Mouse (Mus musculus) large intestine, adult 2 months (tissue): ENCODE results near the gene Hist1h2ag. TPM values are rescaled to one million over a fixed set of nuclear protein-coding genes. Genes with fewer than 3 reads are reported as not detected.

ENCODE experiments used
- DNase-seq: peaks from one replicate; pipeline ENCODE4 v3.0.0-alpha.2; 2012; ENCODE audit warnings: low read depth, low spot score
- WGBS: fragments of 180-500 bp; shearing (Covaris S2); methylation state at CpG from one replicate; pipeline ENCODE4 v1.1.7; 2018; 5-methylcytosine and 5-hydroxymethylcytosine counted together
- polyA plus RNA-seq: library from polyadenylated mRNA; depleted of rRNA; stranded (reverse); fragments of >200 nt; gene quantifications from 2 replicates; pipeline ENCODE4 v1.2.3, GENCODE M21; 2012

The Hist1h2ag gene
- polyA plus RNA-seq, 1 experiment = 8.2 TPM

GRCm38 (mm10) chr13:22015479-22016450 is 27.0 kb downstream of the Hist1h2ag start:
- 17% methylated on average over 27 of the region's 27 CpGs for WGBS
- DNase-seq = no peak

DNA sequence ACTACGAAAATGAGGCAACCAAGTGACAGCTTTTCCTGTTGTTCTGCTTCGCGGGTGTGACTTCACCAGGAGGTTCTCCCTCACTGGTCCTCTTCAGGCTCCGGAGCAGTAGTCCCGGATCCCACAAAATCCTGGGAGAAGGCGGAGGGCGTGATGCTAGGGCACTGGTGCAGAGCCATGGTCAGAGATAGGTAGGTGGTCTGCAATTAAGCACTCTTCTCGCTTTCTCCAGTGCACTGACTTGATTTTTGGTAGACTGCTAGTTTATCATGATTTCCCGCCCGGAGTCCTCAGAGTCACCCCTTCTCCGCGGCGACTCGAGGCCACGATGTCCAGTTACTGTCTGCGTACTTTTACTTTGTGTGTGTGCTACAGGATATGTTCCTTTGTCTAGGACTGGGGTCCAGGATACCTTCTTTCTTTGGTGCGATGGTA is 28.3 kb downstream of the Hist1h2ag start:
- WGBS = 15% methylated on average over 17 of the region's 17 CpGs
- DNase-seq = no peak

DNA sequence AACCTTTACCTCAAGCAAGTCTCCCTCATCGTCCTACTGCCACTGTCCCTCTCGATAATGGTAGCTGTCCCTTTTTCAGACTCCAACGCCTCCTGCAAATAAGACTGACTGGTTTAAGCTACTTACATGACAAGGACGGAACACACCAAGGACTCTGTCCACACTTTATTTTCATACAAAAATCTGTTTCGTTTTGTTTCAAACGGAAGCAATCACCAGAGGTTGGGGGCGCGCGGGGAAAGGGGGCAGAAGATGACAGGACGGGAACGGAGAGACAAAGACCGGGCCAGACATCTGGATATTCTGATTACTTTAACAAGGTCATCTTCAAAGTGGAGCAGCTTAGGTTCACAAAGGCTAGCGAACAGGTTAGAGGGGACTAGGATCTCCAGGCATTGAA is 29.0 kb downstream of the Hist1h2ag start:
- no peak for DNase-seq
- WGBS = 28% methylated on average over 13 of the region's 13 CpGs

- 48% methylated on average over 7 of the region's 7 CpGs for WGBS
- no peak for DNase-seq
Measured at GRCm38 (mm10) chr13:22009642-22010041, 33.1 kb downstream of the Hist1h2ag start, which contains the start of gene Prss16. TSS of gene Prss16 (minus strand) at chr13:22009742.

DNA sequence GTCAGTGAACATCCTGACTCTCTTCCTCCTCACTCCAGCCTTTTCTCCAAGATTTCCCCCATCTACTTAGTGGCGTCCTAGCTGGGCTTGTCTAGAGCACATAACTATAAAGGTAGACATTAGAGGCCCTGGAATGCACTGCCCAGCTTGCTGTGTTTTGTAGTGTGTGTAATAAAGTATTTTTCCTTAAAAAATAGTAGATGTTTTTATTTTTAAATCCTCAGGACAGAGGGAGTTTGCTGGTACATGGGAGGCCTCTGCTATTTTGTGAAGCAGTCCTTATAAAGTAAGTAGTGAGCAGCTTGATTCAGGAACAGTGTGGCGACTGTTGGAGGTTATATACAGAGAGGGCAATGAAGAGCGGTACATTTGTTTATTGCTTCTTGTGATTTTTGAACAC is 34.0 kb downstream of the Hist1h2ag start:
- no peak for DNase-seq
- WGBS = 85% methylated on average over 3 of the region's 3 CpGs

GRCm38 (mm10) chr13:22007872-22008271 is 34.9 kb downstream of the Hist1h2ag start:
- no peak for DNase-seq
- 68% methylated on average over 7 of the region's 7 CpGs for WGBS

- DNase-seq = no peak
- 13% methylated on average over 18 of the region's 18 CpGs for WGBS
Measured at GRCm38 (mm10) chr13:22007121-22007510, 35.6 kb downstream of the Hist1h2ag start.

GRCm38 (mm10) chr13:22006334-22007120 is 36.2 kb downstream of the Hist1h2ag start:
- no peak for DNase-seq
- WGBS = 1% methylated on average over 37 of the region's 38 CpGs

DNA sequence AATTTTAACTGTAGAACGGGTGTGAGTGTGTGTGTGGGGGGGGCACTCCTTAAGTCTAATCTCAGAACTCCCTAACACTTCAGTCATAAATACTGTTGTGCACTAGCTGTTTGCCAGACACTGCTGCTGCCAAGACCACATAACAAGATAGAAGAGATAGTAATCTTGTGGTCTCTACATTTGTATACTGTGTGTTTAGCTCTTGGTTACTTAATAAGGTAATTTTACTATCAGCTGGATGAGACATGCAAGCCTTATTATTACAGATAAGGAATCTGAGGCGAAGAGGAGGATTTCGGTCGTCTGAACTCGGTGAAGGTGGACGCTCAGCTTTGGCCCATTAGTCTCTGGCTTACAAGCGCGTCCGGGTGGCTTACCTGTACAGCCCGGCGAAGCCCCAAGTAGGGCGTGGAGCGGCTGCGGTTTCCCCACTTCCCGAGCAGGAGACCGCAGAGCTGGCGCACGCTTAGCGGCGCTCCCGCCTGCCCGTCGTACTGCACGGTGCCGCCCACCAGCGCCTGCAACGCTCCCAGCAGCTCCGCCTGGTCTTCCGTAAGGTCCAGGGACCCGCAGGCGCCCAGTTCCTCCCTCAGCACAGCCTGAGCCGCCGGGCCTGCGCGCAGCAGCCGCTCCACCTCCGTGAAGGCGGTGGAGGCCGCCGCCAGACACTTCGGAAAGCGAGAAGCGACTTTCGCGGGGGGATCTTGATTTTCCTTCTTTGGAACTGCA is 37.0 kb downstream of the Hist1h2ag start:
- under 1% methylated on average over 45 of the region's 45 CpGs for WGBS
- DNase-seq = no peak

GRCm38 (mm10) chr13:22001823-22002222 is 40.9 kb downstream of the Hist1h2ag start:
- 25% methylated on average over 5 of the region's 5 CpGs for WGBS
- DNase-seq = no peak

DNA sequence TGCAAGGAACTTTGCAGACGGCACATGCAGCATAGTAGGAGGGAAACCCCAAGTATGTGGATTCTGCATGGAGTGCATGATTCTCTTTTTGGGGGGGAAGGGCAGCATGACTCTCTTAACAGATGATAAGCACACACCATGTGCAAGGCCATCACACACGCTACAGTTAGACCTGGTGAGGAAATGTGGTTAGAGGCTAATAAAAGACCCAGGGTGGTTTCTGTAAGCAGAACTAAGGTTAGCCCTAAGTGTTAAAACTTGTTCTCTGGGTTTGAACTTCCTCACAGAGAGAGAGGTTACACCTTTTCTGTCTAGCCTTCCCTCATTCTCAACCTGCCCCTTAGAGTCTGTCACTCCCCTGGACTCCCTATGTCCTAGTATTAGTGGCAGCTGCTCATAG is 41.4 kb downstream of the Hist1h2ag start:
- WGBS = 64% methylated on average over 2 of the region's 2 CpGs
- DNase-seq = no peak

GRCm38 (mm10) chr13:21999147-21999546 is 43.6 kb downstream of the Hist1h2ag start:
- DNase-seq = no peak
- 52% methylated on average over 4 of the region's 4 CpGs for WGBS

GRCm38 (mm10) chr13:21998412-21998811 is 44.3 kb downstream of the Hist1h2ag start:
- WGBS = 40% methylated on average over 3 of the region's 3 CpGs
- DNase-seq = no peak

DNA sequence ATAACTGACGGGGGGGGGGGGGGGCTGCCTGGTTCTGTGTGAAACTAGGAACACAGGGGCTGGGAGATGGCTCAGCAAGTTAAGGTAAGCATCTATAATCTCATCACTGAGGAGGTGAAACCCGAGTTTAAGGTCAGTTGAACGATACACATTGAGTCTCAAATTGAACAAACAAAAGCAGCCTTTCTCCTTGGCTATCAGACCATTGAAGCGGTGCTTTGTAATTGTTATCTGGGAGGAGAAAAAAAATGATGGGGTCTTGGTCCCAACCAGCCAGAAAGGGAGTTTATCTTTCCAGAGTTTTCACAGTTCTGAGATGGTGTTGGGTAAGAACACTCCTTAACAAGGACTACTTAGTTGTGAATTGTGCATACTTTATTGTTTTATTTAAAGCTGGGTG is 44.9 kb downstream of the Hist1h2ag start:
- 17% methylated on average over 4 of the region's 4 CpGs for whole genome bisulfite sequencing
- DNase-seq = no peak

GRCm38 (mm10) chr13:21997201-21997820 is 45.4 kb downstream of the Hist1h2ag start:
- 11% methylated on average over 21 of the region's 21 CpGs for WGBS
- DNase-seq = no peak

- DNase-seq = no peak
- 8% methylated on average over 13 of the region's 13 CpGs for WGBS
Measured at GRCm38 (mm10) chr13:21996840-21997185, 45.9 kb downstream of the Hist1h2ag start.

- WGBS = 8% methylated on average over 12 of the region's 12 CpGs
Measured at GRCm38 (mm10) chr13:21996101-21996839, 46.5 kb downstream of the Hist1h2ag start.

GRCm38 (mm10) chr13:21995331-21995914 is 47.3 kb downstream of the Hist1h2ag start:
- 3% methylated on average over 21 of the region's 21 CpGs for WGBS
- DNase-seq = no peak

More at GRCm38 (mm10) chr13:21996101-21996839, 46.5 kb downstream of the Hist1h2ag start:
- no peak for DNase-seq
